Mouse (Mus musculus) intestine, embryonic 16.5 days (tissue): ENCODE data around the gene Mmp19. TPM values are rescaled to one million over a fixed set of nuclear protein-coding genes. Genes with fewer than 3 reads are reported as not detected.
"Not testable (repeated sequence)": the region's sequence is repeated elsewhere in the genome, so short reads cannot be mapped to it uniquely, and the experiment has no call there.

Experiments used
- ATAC-seq: fragments of 200-750 bp; cut with Nextera tagmentation; 2 replicates; pipeline ENCODE4 v1.8.0; 2017; ENCODE audit warnings: moderate TSS enrichment, moderate library complexity
- H3K27ac ChIP-seq: fragments of 300-500 bp; sonication (generic); 2 replicates; pipeline ENCODE4 v1.5.1; 2014; ENCODE audit warnings: mild to moderate bottlenecking, low read length
- H3K27me3 ChIP-seq: fragments of 300-500 bp; sonication (generic); replicated peaks from 2 replicates; pipeline ENCODE4 v1.6.1; 2014; ENCODE audit warnings: low read length, control low read depth, mixed read lengths; ENCODE audit not compliant: control insufficient read depth, insufficient read depth
- H3K36me3 ChIP-seq: fragments of 300-500 bp; sonication (generic); 2 replicates; pipeline ENCODE4 v1.6.1; 2014; ENCODE audit warnings: low read length, control low read depth; ENCODE audit not compliant: control insufficient read depth, insufficient read depth
- H3K4me1 ChIP-seq: fragments of 300-500 bp; sonication (generic); 2 replicates; pipeline ENCODE4 v1.6.1; 2014; ENCODE audit warnings: low read length, control low read depth, mixed read lengths; ENCODE audit not compliant: control insufficient read depth, insufficient read depth
- H3K4me2 ChIP-seq: fragments of 300-500 bp; sonication (generic); 2 replicates; pipeline ENCODE4 v1.6.1; 2014; ENCODE audit warnings: low read depth, low read length, control low read depth
- H3K4me3 ChIP-seq: fragments of 300-500 bp; sonication (generic); 2 replicates; pipeline ENCODE4 v1.5.1; 2014; ENCODE audit warnings: mild to moderate bottlenecking, low read length
- H3K9ac ChIP-seq: fragments of 300-500 bp; sonication (generic); 2 replicates; pipeline ENCODE4 v1.6.1; 2014; ENCODE audit warnings: low read depth, low read length
- H3K9me3 ChIP-seq: fragments of 300-500 bp; sonication (generic); 2 replicates; pipeline ENCODE4 v1.6.1; 2016; ENCODE audit warnings: low read length, control low read depth; ENCODE audit not compliant: control insufficient read depth
- WGBS: fragments of 180-500 bp; shearing (Covaris S2); extraction: QIAGEN DNeasy Blood & Tissue Kit; methylation state at CpG from one replicate; pipeline ENCODE4 v1.1.7; 2014; 5-methylcytosine and 5-hydroxymethylcytosine counted together
- polyA plus RNA-seq: library from polyadenylated mRNA; unstranded; fragments of >200 nt; fragmentation: Nextera tagmentation; extraction: Ambion mirVana; gene quantifications from 2 replicates; pipeline ENCODE4 v1.2.1, GENCODE M21; 2015

Gene Mmp19
- polyA plus RNA-seq, 1 experiment from 2014 or later, result 0.81 TPM

GRCm38 (mm10) chr10:128805092-128806000, 14.6 kb downstream of the Mmp19 start:
- peak overlapping the region; percentile 92 for H3K9ac ChIP-seq
- WGBS, result under 1% methylated on average over 57 of the region's 70 CpGs
- ATAC-seq, result peak; percentile 96
- peaks cover 7% of the 10 kb centered on the region; the same call in 1 of the 2 replicates for H3K36me3 ChIP-seq
- no peaks in the 10 kb centered on the region for H3K27me3 ChIP-seq
- H3K4me1 ChIP-seq, result peaks cover 36% of the 10 kb centered on the region
- peak overlapping the region; percentile 71 for H3K4me3 ChIP-seq
- peak overlapping the region; percentile 99 for H3K27ac ChIP-seq
- peak overlapping the region; percentile 64 for H3K4me2 ChIP-seq
- no peaks in the 10 kb centered on the region for H3K9me3 ChIP-seq

DNA sequence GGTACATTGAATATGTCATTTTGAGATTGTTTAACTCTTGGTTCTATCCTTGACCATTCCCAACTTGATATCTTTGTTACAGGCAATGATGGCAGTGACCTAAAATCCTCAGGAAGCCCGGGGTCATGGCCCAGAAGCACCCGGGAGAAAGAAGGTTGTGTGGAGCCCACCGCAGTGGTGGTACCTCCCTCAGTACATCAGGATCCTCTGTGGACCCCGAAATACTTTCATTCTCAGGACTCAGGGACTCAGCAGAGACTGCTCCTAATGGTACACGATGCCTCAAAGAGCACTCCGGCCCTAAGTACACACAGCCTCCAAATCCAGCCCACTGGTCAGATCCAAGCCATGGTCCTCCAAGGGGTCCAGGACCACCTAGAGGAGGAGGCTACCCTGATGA, 15.4 kb downstream of the Mmp19 start:
- H3K27ac ChIP-seq, result no peak overlapping the region
- peaks cover 36% of the 10 kb centered on the region for H3K4me1 ChIP-seq
- H3K4me3 ChIP-seq, result peak overlapping the region; percentile 71
- WGBS, result 52% methylated on average over 6 of the region's 6 CpGs
- H3K27me3 ChIP-seq, result no peaks in the 10 kb centered on the region
- H3K9ac ChIP-seq, result peak overlapping the region; percentile 92
- no peak for ATAC-seq
- peak overlapping the region; percentile 59 for H3K4me2 ChIP-seq
- no peaks in the 10 kb centered on the region for H3K9me3 ChIP-seq
- peaks cover 2% of the 10 kb centered on the region; the same call in 1 of the 2 replicates for H3K36me3 ChIP-seq

DNA sequence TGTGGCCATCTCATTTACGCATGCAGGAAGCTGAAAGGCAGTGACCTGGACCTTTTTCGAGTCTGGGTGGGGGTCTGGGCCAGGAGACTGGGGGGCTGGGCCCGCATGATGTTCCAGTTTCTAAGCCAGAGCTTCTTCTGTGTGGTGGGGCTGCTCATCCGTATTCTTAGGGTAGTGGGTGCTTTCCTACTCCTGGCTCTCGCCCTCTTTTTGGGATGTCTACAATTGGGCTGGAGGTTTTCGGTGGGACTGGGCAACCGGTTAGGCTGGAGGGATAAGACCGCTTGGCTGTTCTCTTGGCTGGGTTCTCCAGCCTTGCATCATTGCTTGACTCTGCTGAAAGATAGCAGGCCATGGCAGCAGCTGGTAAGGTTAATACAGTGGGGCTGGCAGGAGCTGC, 16.3 kb downstream of the Mmp19 start:
- Histone ChIP-seq H3K9me3 (no peaks in the 10 kb centered on the region), H3K36me3 (no peaks in the 10 kb centered on the region), H3K27me3 (no peaks in the 10 kb centered on the region), H3K9ac (peak overlapping the region; percentile 92; the same call in 1 of the 2 replicates), H3K4me2 (peak overlapping the region; percentile 59), H3K4me1 (peaks cover 36% of the 10 kb centered on the region), H3K27ac (no peak overlapping the region), H3K4me3 (peak overlapping the region; percentile 71)
- WGBS, result 86% methylated on average over 8 of the region's 8 CpGs
- no peak for ATAC-seq

DNA sequence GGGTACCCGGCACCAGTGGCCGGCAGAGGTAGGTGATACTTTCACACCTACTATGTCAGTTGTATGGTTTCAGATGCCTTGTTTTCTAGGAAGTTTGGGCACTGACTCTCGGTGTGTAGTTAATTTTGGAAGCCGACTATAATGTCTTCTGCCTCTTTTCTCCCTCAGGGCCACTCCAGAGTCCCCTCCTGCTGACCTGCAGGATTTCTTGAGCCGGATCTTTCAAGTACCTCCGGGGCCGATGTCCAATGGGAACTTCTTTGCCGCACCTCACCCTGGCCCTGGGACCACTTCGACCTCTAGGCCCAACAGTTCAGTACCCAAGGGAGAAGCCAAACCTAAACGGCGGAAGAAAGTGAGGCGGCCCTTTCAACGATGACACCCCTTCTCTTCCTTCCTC, 26.3 kb downstream of the Mmp19 start, which contains the start of gene Sarnp:
Gene Sarnp, plus strand, starts transcription at position 301 of the 400 bp plus-strand sequence.
- no peak for ATAC-seq
- peaks cover 25% of the 10 kb centered on the region for H3K36me3 ChIP-seq
- WGBS, result 91% methylated on average over 13 of the region's 13 CpGs

GRCm38 (mm10) chr10:128820217-128820616, 29.5 kb downstream of the Mmp19 start:
- no peak overlapping the region for H3K4me3 ChIP-seq

More for the DNA sequence above, 26.3 kb downstream of the Mmp19 start, which contains the start of gene Sarnp:
- Histone ChIP-seq H3K9ac (no peak within 1 kb of the TSS), H3K27ac (no peak within 1 kb of the TSS), H3K4me3 (no peak within 1 kb of the TSS), H3K9me3 (no peaks in the 10 kb centered on the region), H3K27me3 (no peaks in the 10 kb centered on the region), H3K4me1 (0 out of 2 replicates have a peak, but pooled peaks cover 8% of the 10 kb centered on the region), H3K4me2 (no peak within 1 kb of the TSS)

GRCm38 (mm10) chr10:128821358-128822056, 30.8 kb downstream of the Mmp19 start, which contains the start of gene Ormdl2:
TSS of gene Ormdl2 (minus strand) at chr10:128821645.
- peaks cover 11% of the 10 kb centered on the region for H3K36me3 ChIP-seq
- under 1% methylated on average over 46 of the region's 46 CpGs for WGBS
- peak; percentile 100 for ATAC-seq
- H3K4me3 ChIP-seq, result peak within 1 kb of the TSS; percentile 87
- no peaks in the 10 kb centered on the region for H3K27me3 ChIP-seq
- no peaks in the 10 kb centered on the region for H3K9me3 ChIP-seq
- H3K9ac ChIP-seq, result peak within 1 kb of the TSS; percentile 86
- H3K27ac ChIP-seq, result peak within 1 kb of the TSS; percentile 66
- H3K4me1 ChIP-seq, result 0 out of 2 replicates have a peak, but pooled peaks cover 9% of the 10 kb centered on the region
- H3K4me2 ChIP-seq, result peak within 1 kb of the TSS; percentile 77

More at GRCm38 (mm10) chr10:128820217-128820616, 29.5 kb downstream of the Mmp19 start:
- WGBS, result 91% methylated on average over 4 of the region's 4 CpGs
- no peak overlapping the region for H3K9ac ChIP-seq
- H3K4me2 ChIP-seq, result no peak overlapping the region
- H3K36me3 ChIP-seq, result peaks cover 17% of the 10 kb centered on the region
- H3K27ac ChIP-seq, result no peak overlapping the region
- H3K27me3 ChIP-seq, result no peaks in the 10 kb centered on the region
- H3K9me3 ChIP-seq, result no peaks in the 10 kb centered on the region
- ATAC-seq, result no peak
- H3K4me1 ChIP-seq, result 0 out of 2 replicates have a peak, but pooled peaks cover 9% of the 10 kb centered on the region

- Histone ChIP-seq H3K27ac (peak overlapping the region; percentile 66), H3K4me1 (0 out of 2 replicates have a peak, but pooled peaks cover 9% of the 10 kb centered on the region), H3K36me3 (peaks cover 5% of the 10 kb centered on the region), H3K27me3 (no peaks in the 10 kb centered on the region), H3K9ac (peak overlapping the region; percentile 86), H3K9me3 (no peaks in the 10 kb centered on the region), H3K4me3 (peak overlapping the region; percentile 87), H3K4me2 (peak overlapping the region; percentile 77)
- 3% methylated on average over 13 of the region's 13 CpGs for WGBS
- peak; percentile 9 for ATAC-seq
These were observed 31.4 kb downstream of the Mmp19 start for GRCm38 (mm10) chr10:128822135-128822534.

- H3K9ac ChIP-seq, result not testable (repeated sequence)
- WGBS, result 69% methylated on average over 4 of the region's 4 CpGs
These were observed 32.4 kb downstream of the Mmp19 start for GRCm38 (mm10) chr10:128823087-128823486.

DNA sequence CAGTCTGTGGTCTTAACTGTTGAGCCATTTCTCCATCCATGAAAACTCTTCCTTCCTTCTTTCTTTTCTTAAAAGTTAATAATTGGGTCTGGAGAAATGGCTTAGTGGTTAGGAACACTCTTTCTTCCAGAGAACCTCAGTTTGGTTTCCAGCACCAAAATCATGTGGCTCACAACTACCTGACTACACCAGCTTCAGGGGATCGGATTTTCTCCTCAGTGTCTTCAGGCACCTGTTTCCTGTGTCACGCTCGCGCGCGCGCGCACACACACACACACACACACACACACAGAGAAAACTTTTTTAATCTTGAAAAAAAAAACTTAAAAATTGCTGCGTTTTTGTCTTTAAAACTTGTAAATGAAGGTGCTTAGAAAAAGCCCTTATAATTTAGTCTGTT, 33.1 kb downstream of the Mmp19 start:
- Histone ChIP-seq H3K4me3 (no peak overlapping the region), H3K4me2 (no peak overlapping the region), H3K4me1 (0 out of 2 replicates have a peak, but pooled peaks cover 9% of the 10 kb centered on the region), H3K9ac (no peak overlapping the region), H3K36me3 (no peaks in the 10 kb centered on the region), H3K9me3 (no peaks in the 10 kb centered on the region), H3K27ac (no peak overlapping the region), H3K27me3 (no peaks in the 10 kb centered on the region)
- ATAC-seq, result no peak
- 97% methylated on average over 9 of the region's 9 CpGs for WGBS

More at GRCm38 (mm10) chr10:128823087-128823486, 32.4 kb downstream of the Mmp19 start:
- not testable (repeated sequence) for H3K27ac ChIP-seq, H3K9me3 ChIP-seq, ATAC-seq, H3K4me1 ChIP-seq, H3K27me3 ChIP-seq, H3K36me3 ChIP-seq
- peak overlapping the region; percentile 87; the same call in 1 of the 2 replicates for H3K4me3 ChIP-seq
- peak overlapping the region; percentile 77; the same call in 1 of the 2 replicates for H3K4me2 ChIP-seq
